Mouse (Mus musculus): ENCODE data around the gene Slc22a1.
A peak's percentile ranks its signal among the peaks of the same experiment; 100 is the strongest.

Slc22a1 gene

GRCm38 (mm10) chr17:12675646-12676045 is at the start of gene Slc22a1:
Gene Slc22a1, minus strand, starts transcription at chr17:12675829.
- no peak for DNase-seq (ENCODE audit: low spot score in 2 of 2)

GRCm38 (mm10) chr17:12724767-12725744 is 49.4 kb upstream of the Slc22a1 start:
- no peak for DNase-seq (ENCODE audit: low spot score in 2 of 2)

- no peak for DNase-seq (ENCODE audit: low spot score in 2 of 2)
These were observed 48.5 kb upstream of the Slc22a1 start for GRCm38 (mm10) chr17:12723986-12724766.

- no peak for DNase-seq (ENCODE audit: low spot score in 2 of 2)
These were observed 47.0 kb upstream of the Slc22a1 start for GRCm38 (mm10) chr17:12722622-12723021.

DNA sequence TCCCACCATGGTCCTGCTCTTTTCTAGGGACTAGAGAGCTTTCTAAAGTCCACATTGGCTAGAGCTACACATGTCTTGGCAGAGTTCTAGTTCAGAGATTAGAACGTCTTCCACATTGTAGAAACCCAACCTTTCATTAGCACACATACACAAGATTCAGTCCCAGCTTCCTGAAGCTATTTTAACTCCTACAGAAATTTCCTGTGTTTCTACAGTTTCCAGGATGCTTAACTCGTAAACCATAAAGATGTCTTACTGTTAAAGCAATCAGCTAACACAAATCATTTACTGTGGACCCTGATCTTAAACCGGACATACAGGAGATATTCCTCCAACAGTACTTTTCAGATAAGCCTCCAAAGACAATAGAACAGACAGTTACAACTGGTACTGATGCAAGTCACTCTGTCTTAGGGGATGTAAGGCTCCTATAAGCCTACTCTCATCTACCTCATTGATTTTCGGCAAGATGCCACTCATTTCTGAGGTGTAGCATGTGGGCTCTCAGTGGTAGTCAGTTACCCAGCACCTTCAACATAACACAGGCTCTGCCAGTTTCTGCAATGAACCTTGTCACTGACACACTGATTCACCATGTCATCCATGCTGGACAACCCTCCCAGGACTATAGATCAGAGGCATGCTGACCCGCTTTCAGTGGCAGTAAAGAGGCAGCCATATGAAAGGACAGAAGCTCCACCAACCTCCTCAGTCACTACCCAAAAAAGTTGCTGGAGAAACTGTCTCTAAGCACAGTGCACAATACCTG is 45.7 kb upstream of the Slc22a1 start:
- no peak for DNase-seq (ENCODE audit: low spot score in 2 of 2)

DNA sequence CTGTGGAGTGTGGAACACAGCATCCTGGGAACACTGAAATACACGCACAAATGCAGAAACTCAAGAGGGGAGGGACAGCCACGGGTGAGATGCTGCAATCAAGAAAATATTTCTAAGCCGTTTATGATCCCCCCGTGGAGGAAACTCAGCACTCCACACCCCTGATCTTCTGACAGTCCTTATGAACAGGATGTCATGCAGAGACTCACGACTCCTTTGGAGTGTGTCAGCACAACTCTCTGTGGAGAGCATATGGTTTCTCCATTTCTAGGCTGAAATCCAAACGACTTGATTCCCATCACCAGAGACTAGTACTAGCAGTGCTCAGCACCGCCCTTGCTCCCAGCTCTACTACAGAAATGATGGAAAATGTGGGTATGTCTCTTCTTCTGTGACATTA is 42.6 kb upstream of the Slc22a1 start:
- DNase-seq (ENCODE audit: low spot score in 2 of 2), result no peak

GRCm38 (mm10) chr17:12717445-12717844 is 41.8 kb upstream of the Slc22a1 start:
- no peak for DNase-seq (ENCODE audit: low spot score in 2 of 2)

DNA sequence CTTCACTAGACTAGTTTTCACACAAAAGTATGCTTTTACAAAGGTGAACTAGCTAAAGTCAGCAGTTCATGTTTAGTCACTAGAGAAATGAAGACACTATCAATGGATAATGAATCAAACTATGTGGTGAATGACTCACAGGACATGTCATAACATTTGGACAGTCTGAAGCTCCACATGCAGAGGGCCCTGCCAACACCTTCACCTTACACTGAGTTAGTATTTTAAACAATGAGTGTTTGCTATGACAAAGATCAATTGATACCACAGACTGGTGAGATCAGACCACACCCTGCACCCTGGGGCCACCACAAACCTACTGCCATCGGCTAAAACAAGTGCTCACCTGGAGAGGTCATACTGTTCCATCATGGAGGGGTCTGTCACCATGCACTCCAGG is 39.4 kb upstream of the Slc22a1 start:
- no peak for DNase-seq (ENCODE audit: low spot score in 2 of 2)

GRCm38 (mm10) chr17:12714080-12714561 is 38.5 kb upstream of the Slc22a1 start:
- no peak for DNase-seq (ENCODE audit: low spot score in 2 of 2)

GRCm38 (mm10) chr17:12712993-12713392 is 37.4 kb upstream of the Slc22a1 start:
- no peak for DNase-seq (ENCODE audit: low spot score in 2 of 2)

- no peak for DNase-seq (ENCODE audit: low spot score in 2 of 2)
These were observed 36.6 kb upstream of the Slc22a1 start for GRCm38 (mm10) chr17:12712191-12712590.

DNA sequence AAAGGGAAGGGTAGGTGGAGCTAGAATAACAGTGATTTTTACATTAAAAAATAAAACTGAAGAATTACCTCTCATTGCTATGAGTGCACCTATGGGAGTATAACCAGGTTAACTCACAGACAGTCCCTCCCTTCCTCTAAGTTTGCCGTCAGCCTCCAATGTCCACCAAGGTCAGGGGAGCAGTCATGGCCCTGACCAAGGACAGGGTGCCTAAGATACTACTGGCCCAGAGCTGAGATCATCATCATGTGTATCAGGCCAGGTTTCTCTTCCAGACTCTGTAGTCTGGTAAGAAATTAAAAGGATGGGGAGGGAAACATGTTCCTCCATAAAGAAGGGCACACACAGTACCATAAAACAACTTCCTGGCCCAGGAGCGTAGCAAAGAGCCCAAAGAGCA is 35.3 kb upstream of the Slc22a1 start:
- no peak for DNase-seq (ENCODE audit: low spot score in 2 of 2)

DNA sequence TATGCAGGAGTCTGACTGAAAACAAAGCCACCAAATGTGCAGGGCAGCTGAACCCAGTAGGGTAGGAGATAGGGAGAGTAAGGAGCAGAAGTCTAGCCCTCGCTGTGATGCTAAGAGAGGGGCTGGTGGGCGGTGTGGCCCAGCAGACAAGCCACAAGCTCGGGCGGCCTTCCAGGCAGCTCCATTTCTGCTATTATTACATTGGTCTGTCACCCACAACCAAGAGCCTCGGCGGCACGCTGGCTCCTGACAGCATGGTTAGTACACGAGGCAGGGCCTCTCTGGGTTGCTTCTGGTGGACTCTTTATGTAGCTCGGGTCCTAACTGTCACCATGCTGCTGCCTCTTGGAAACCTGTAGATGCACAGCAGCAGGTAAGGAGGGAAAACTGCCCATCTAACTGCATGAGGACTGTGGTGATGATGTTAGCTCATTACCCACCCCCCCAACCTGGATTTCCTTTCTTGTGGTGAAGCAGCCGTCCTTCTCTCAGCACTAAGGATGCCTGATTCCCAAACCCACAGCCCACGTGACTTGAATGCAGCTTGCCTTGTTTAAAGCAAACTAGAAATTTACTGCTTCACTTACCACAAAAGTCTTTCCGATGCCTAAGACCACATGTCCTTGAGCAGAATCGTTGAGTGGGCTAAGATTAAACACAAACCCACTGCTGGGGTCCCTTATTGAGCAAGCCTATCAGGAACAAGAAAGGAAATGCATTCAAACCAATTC is 34.6 kb upstream of the Slc22a1 start:
- DNase-seq (ENCODE audit: low spot score in 2 of 2), result no peak

GRCm38 (mm10) chr17:12708398-12708797 is 32.8 kb upstream of the Slc22a1 start:
- no peak for DNase-seq (ENCODE audit: low spot score in 2 of 2)

DNA sequence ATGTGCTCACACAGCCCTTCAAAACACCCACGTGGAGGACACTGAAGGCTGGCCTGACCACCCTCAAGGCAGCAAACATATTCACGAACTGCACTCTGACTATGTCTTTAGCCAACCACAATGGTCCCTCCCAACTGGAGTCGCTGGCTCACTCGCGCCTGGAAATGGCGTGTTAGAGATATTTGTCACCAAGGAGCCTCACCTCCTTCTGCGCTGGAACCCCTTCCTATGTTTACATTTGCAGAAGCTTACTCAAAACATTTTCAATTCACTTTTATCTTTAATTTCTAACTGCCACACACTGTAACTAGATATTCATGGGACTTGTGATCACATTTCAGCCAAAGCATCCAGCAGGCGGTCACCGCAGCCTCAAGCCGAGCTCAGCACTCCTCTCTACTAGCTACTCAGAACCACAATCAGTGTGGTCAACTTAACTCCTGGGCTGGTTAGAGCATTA is 31.0 kb upstream of the Slc22a1 start:
- no peak for DNase-seq (ENCODE audit: low spot score in 2 of 2)

GRCm38 (mm10) chr17:12702901-12703300 is 27.3 kb upstream of the Slc22a1 start:
- no peak for DNase-seq (ENCODE audit: low spot score in 2 of 2)

- DNase-seq (ENCODE audit: low spot score in 2 of 2), result no peak
These were observed 24.7 kb upstream of the Slc22a1 start for GRCm38 (mm10) chr17:12700373-12700772.

DNA sequence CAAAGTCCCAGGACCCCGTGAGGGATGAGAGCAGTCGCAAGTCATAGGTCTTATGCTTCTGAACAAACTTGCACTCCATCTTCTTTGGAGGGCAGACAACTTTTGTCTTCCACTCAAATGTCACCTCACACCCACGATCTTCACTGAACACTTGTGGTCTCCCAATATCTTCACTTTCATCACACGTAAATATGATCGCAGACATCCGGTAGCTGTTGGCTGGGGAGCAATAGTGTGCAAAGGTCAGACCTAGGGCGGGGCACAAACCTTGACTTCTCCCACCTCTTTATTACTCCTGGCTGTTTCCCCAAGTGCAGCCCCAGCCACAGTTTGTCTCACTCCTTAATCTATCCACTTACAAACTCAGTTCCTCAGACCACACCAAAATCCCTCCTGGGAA is 16.3 kb upstream of the Slc22a1 start:
- no peak for DNase-seq (ENCODE audit: low spot score in 2 of 2)

DNA sequence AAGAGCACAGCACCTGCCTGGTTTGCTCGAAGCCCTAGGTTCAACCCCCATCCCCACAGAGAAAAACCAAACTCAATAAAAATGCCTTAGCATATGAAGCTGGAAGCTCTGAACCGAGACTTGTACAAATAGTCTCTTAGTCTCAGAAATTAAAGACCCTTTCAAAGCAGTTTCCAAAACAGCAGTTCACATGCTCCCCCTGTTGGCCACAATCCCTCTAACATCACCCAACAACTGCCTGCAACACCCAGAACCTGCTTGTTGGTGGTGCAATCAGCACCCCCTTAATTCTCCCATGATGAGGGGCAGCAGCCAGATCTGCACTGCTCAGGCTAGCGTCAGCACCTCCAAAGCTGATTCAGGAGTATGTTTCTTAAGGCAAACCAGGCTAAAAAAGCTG is 13.9 kb upstream of the Slc22a1 start:
- peak in 1 of 2 experiments; percentile 28 for DNase-seq (ENCODE audit: low spot score in 2 of 2)

DNA sequence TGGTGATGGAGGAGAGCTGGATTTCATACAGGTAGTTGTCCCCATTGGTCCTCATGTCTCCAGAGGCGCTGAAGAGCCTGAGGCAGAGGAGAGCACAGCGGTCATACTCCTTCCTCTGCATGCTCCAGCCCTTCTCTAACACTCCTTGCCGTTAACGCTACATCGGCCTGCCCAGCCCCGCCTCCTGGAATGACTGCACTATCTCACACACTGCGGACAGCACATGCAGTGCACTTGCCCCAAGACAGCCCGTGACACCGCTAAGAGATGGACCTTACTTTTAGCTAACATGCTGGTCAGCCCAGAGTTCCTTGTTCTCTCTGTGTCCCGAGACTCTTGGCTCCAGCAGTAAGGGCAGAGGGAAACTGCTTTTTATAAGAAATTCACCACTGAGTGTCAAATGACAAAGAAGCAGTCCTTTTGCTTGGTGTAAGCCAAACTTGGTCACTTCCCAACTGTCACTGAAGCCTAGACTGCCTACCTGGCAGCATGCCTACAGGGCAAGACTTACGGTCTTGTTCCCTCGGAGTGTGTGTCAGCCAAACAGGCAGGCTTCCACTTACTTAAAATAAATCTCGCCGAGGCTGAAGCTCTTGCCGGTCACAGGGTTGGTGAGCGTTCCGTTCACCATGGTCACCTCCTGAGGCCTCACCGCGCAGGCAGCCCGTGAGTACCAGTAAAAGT is 12.9 kb upstream of the Slc22a1 start:
- DNase-seq (ENCODE audit: low spot score in 2 of 2), result no peak

All from frontal cortex, postnatal 25 days (tissue).